Mouse (Mus musculus) left cerebral cortex, adult 11 months (tissue): ENCODE data around the gene Exog.

Experiments used
- DNase-seq: peaks from one replicate; pipeline ENCODE4 v3.0.0; 2022; ENCODE audit warnings: low spot score

Gene Exog

GRCm38 (mm10) chr9:119504981-119505658, 60.4 kb downstream of the Exog start:
- DNase-seq, result no peak

- DNase-seq, result peak; percentile 19
Observed at GRCm38 (mm10) chr9:119510902-119511301, 66.2 kb downstream of the Exog start.

- DNase-seq, result no peak
Observed at GRCm38 (mm10) chr9:119512993-119513392, 68.2 kb downstream of the Exog start.

GRCm38 (mm10) chr9:119513816-119514215, 69.1 kb downstream of the Exog start:
- no peak for DNase-seq

GRCm38 (mm10) chr9:119514986-119515385, 70.2 kb downstream of the Exog start:
- no peak for DNase-seq
